Mouse (Mus musculus) MEL (cell line): ENCODE data around the gene Nme4. TPM values are rescaled to one million over a fixed set of nuclear protein-coding genes. Genes with fewer than 3 reads are reported as not detected.
"Not testable (repeated sequence)": the region's sequence is repeated elsewhere in the genome, so short reads cannot be mapped to it uniquely, and the experiment has no call there.

Experiments
- DNase-seq: peaks from one replicate; pipeline ENCODE4 v3.0.0; 2011; ENCODE audit warnings: low read depth, low spot score
- H3K27ac ChIP-seq: 2 replicates; pipeline ENCODE4 v1.5.1; 2012; ENCODE audit warnings: low read depth, mild to moderate bottlenecking, control low read depth, low read length, moderate library complexity; ENCODE audit not compliant: control insufficient read depth
- H3K27me3 ChIP-seq, 2 experiments: fragments of 150-350 bp in 1 of 2; sonication (generic) in 1 of 2; 2 replicates each; pipeline ENCODE4 v1.6.1; 2012; ENCODE audit warnings: low read length in 2 of 2, mild to moderate bottlenecking in 2 of 2, improper control_type of control experiment in 1 of 2, moderate library complexity in 1 of 2; ENCODE audit not compliant: insufficient read depth in 2 of 2, control insufficient read depth in 1 of 2
- H3K36me3 ChIP-seq, 2 experiments: 2 replicates each; pipeline ENCODE4 v1.6.1; 2012 to 2014; ENCODE audit warnings: low read length in 2 of 2, improper control_type of control experiment in 1 of 2, inconsistent platforms in 1 of 2, mild to moderate bottlenecking in 1 of 2; ENCODE audit not compliant: insufficient read depth in 2 of 2, control insufficient read depth in 1 of 2
- H3K4me1 ChIP-seq, 2 experiments: fragments of 150-350 bp in 1 of 2; sonication (generic) in 1 of 2; 2 replicates each; pipeline ENCODE4 v1.6.1; 2012; ENCODE audit warnings: low read length in 2 of 2, improper control_type of control experiment in 1 of 2, mild to moderate bottlenecking in 1 of 2; ENCODE audit not compliant: insufficient read depth in 2 of 2, control insufficient read depth in 1 of 2
- H3K4me3 ChIP-seq, 2 experiments: fragments of 150-350 bp in 1 of 2; sonication (generic) in 1 of 2; 2 replicates each; pipeline ENCODE4 v1.5.1; 2012; ENCODE audit warnings: low read depth in 2 of 2, low read length in 2 of 2, mild to moderate bottlenecking in 2 of 2, moderate library complexity in 2 of 2, control low read depth in 1 of 2, improper control_type of control experiment in 1 of 2; ENCODE audit not compliant: control insufficient read depth in 1 of 2, insufficient read depth in 1 of 2
- H3K79me2 ChIP-seq: 2 replicates; pipeline ENCODE4 v1.6.1; 2012; ENCODE audit warnings: mild to moderate bottlenecking, low read length, moderate library complexity; ENCODE audit not compliant: control insufficient read depth, poor library complexity, insufficient read depth
- H3K9ac ChIP-seq: 2 replicates; pipeline ENCODE4 v1.6.1; 2012; ENCODE audit warnings: low read depth, mild to moderate bottlenecking, control low read depth, low read length, moderate library complexity; ENCODE audit not compliant: control insufficient read depth, poor library complexity, severe bottlenecking
- H3K9me3 ChIP-seq: fragments of 150-350 bp; sonication (generic); replicated peaks from 2 replicates; pipeline ENCODE4 v1.6.1; 2012; ENCODE audit warnings: mild to moderate bottlenecking, low read length, improper control_type of control experiment, moderate library complexity; ENCODE audit not compliant: insufficient read depth
- CTCF ChIP-seq, 3 experiments: IDR thresholded peaks in 2 of 3; conservative IDR thresholded peaks in 1 of 3; 2 replicates each; pipeline ENCODE4 v1.5.1; 2011 to 2012; ENCODE audit warnings: low read length in 3 of 3, low read depth in 2 of 3, mild to moderate bottlenecking in 2 of 3, improper control_type of control experiment in 1 of 3, inconsistent platforms in 1 of 3, mixed read lengths in 1 of 3, moderate library complexity in 1 of 3; ENCODE audit not compliant: control insufficient read depth in 1 of 3, insufficient read depth in 1 of 3, poor library complexity in 1 of 3, severe bottlenecking in 1 of 3
- EP300 ChIP-seq, 2 experiments: IDR thresholded peaks; 2 replicates each; pipeline ENCODE4 v1.6.1; 2011; ENCODE audit warnings: improper control_type of control experiment in 2 of 2, low read length in 2 of 2, low read depth in 1 of 2, mild to moderate bottlenecking in 1 of 2
- ETS1 ChIP-seq: IDR thresholded peaks from 2 replicates; pipeline ENCODE4 v1.6.1; 2012; ENCODE audit warnings: low read depth, mild to moderate bottlenecking, inconsistent platforms, low read length, improper control_type of control experiment, moderate library complexity
- HCFC1 ChIP-seq: IDR thresholded peaks from 2 replicates; pipeline ENCODE4 v1.6.1; 2012; ENCODE audit warnings: low read depth, mild to moderate bottlenecking, inconsistent platforms, low read length, improper control_type of control experiment, moderate library complexity
- NRF1 ChIP-seq: IDR thresholded peaks from 2 replicates; pipeline ENCODE4 v1.6.1; 2014; ENCODE audit warnings: low read depth, mild to moderate bottlenecking, inconsistent platforms, low read length, improper control_type of control experiment, moderate library complexity; ENCODE audit not compliant: poor library complexity, insufficient read depth, severe bottlenecking
- TCF12 ChIP-seq: IDR thresholded peaks from 2 replicates; pipeline ENCODE4 v1.6.1; 2014; ENCODE audit warnings: low read depth, mild to moderate bottlenecking, inconsistent platforms, low read length, improper control_type of control experiment, moderate library complexity
- polyA plus RNA-seq, 2 experiments: library from polyadenylated mRNA; stranded (reverse) in 1 of 2; unstranded in 1 of 2; fragments of >175 nt in 1 of 2; fragments of >200 nt in 1 of 2; gene quantifications; 2 replicates each; pipeline versions ENCODE4 v1.2.1 to v1.2.4; 2012; ENCODE audit warnings: low replicate concordance in 2 of 2, low read depth in 1 of 2; ENCODE audit not compliant: insufficient read length in 2 of 2, insufficient read depth in 1 of 2, missing spikeins in 1 of 2
- total RNA-seq: library from RNA; depleted of rRNA; stranded (reverse); fragments of 300-350 nt; gene quantifications from 2 replicates; pipeline ENCODE4 v1.2.3, GENCODE M21; 2012

The Nme4 gene
- total and polyA plus RNA-seq, 3 experiments: 115 to 430 (median 125) TPM

- TF ChIP-seq ETS1 (peak; percentile 43; the same call in 1 of the 2 replicates), HCFC1 (no peak), EP300 (IDR thresholded peaks at IDR 0.05; ENCODE audit: low read depth in 1 of 2, low read length in 2 of 2) (peak in 1 of 2 experiments; percentile 55; a peak in 2 of 4 replicates), TCF12 (peak; percentile 73)
- H3K4me1 ChIP-seq: peaks cover 5 to 37% of the 10 kb centered on the region in 2 experiments; a peak in 3 of 4 replicates
- no peaks in the 10 kb centered on the region for H3K9me3 ChIP-seq
- peak; percentile 42 for DNase-seq
- H3K27ac ChIP-seq: 0 out of 2 replicates have a peak overlapping the region, but pooled peaks have one; percentile 4
- no peak overlapping the region for H3K9ac ChIP-seq
- H3K4me3 ChIP-seq: no peak overlapping the region
- H3K79me2 ChIP-seq: no peaks in the 10 kb centered on the region; the same call in 1 of the 2 replicates
- no peaks in the 10 kb centered on the region for H3K27me3 ChIP-seq
- H3K36me3 ChIP-seq: peaks cover 0 to 2% of the 10 kb centered on the region in 2 experiments; a peak in 2 of 4 replicates
Measured at GRCm38 (mm10) chr17:26115205-26115898, 19.9 kb upstream of the Nme4 start.

- H3K4me3 ChIP-seq, H3K27me3 ChIP-seq, H3K27ac ChIP-seq, H3K36me3 ChIP-seq, DNase-seq, H3K79me2 ChIP-seq, H3K9ac ChIP-seq, H3K9me3 ChIP-seq: not testable (repeated sequence)
- peaks cover 5 to 34% of the 10 kb centered on the region in 2 experiments; a peak in 3 of 4 replicates for H3K4me1 ChIP-seq
- peak in 1 of 3 experiments; percentile 20; a peak in 1 of 6 replicates for TF ChIP-seq CTCF (IDR thresholded peaks at IDR 0.05 in 2 of 3, conservative IDR thresholded peaks at IDR 0.05 in 1 of 3; ENCODE audit: control insufficient read depth in 1 of 3, insufficient read depth in 1 of 3, low read depth in 2 of 3, low read length in 3 of 3, poor library complexity in 1 of 3, severe bottlenecking in 1 of 3)
Measured at GRCm38 (mm10) chr17:26114461-26114860, 19.1 kb upstream of the Nme4 start.

- H3K27ac ChIP-seq: no peak overlapping the region
- peaks cover 5 to 34% of the 10 kb centered on the region in 2 experiments; a peak in 3 of 4 replicates for H3K4me1 ChIP-seq
- TF ChIP-seq NRF1: no peak
- H3K4me3 ChIP-seq: peak overlapping the region; percentile 75 to 89
- no peaks in the 10 kb centered on the region; the same call in 1 of the 2 replicates for H3K79me2 ChIP-seq
- H3K36me3 ChIP-seq: peaks cover 0 to 2% of the 10 kb centered on the region in 2 experiments; a peak in 2 of 4 replicates
- H3K9ac ChIP-seq: peak overlapping the region; percentile 73
- no peak for DNase-seq
- no peaks in the 10 kb centered on the region for H3K9me3 ChIP-seq
- no peaks in the 10 kb centered on the region for H3K27me3 ChIP-seq
Measured at GRCm38 (mm10) chr17:26114061-26114460, 18.7 kb upstream of the Nme4 start.
